Mouse (Mus musculus): Measurements from ENCODE around the gene Ubac1.

DNA sequence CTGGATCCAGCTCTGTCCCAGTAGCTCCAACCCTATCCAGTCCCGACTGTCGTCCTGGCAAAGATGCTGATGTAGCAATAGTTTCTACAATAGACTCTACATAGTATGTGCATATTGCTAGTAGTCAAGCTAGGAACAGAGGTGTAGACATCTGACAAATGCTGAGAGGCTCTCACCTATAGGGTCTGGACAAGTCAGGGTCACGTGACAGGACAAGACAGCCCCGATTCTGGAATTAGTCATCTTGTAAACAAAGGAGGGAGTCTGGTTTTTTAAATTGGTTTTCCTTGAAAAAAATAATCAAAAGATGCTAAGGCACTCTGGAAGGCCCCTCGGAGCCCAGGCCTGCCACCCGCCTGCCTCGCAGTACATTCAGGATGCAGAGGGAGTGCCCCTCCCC lies 35.5 kb upstream of the Ubac1 start:
- TF ChIP-seq POLR2A (IDR thresholded peaks at IDR 0.05; ENCODE audit: extremely low read depth, insufficient read depth, low read length) (no peak), CTCF (IDR thresholded peaks at IDR 0.05; ENCODE audit: low read depth, low read length) (no peak)

Measured in liver, adult 2 months (tissue).